Mouse (Mus musculus) heart, embryonic 14.5 days (tissue): ENCODE data around the gene Aurkaip1. TPM values are rescaled to one million over a fixed set of nuclear protein-coding genes. Genes with fewer than 3 reads are reported as not detected.
A peak's percentile ranks its signal among the peaks of the same experiment; 100 is the strongest.

Experiments
- ATAC-seq: fragments of 200-750 bp; cut with Nextera tagmentation; 2 replicates; pipeline ENCODE4 v1.8.0; 2017; ENCODE audit warnings: low read depth, moderate TSS enrichment; ENCODE audit not compliant: insufficient number of reproducible peaks, insufficient read depth, low FRiP score
- H3K27ac ChIP-seq, 2 experiments: fragments of 200-500 bp in 1 of 2; fragments of 300-500 bp in 1 of 2; sonication (generic) in 1 of 2; replicated peaks in 1 of 2; 2 replicates each; pipeline ENCODE4 v1.5.1; 2012 to 2014; ENCODE audit warnings: low read depth in 2 of 2, low read length in 2 of 2, control low read depth in 1 of 2, mild to moderate bottlenecking in 1 of 2, mixed read lengths in 1 of 2; ENCODE audit not compliant: control insufficient read depth in 1 of 2, insufficient read depth in 1 of 2
- H3K27me3 ChIP-seq: fragments of 300-500 bp; sonication (generic); 2 replicates; pipeline ENCODE4 v1.6.1; 2014; ENCODE audit warnings: mild to moderate bottlenecking, low read length, control low read depth; ENCODE audit not compliant: control insufficient read depth, insufficient read depth
- H3K36me3 ChIP-seq: fragments of 300-500 bp; sonication (generic); 2 replicates; pipeline ENCODE4 v1.6.1; 2014; ENCODE audit warnings: mild to moderate bottlenecking, control low read depth, low read length, mixed read lengths; ENCODE audit not compliant: control insufficient read depth, insufficient read depth
- H3K4me1 ChIP-seq, 2 experiments: fragments of 200-500 bp in 1 of 2; fragments of 300-500 bp in 1 of 2; sonication (generic) in 1 of 2; 2 replicates each; pipeline ENCODE4 v1.6.1; 2012 to 2014; ENCODE audit warnings: low read length in 2 of 2, control low read depth in 1 of 2, mixed read lengths in 1 of 2; ENCODE audit not compliant: control insufficient read depth in 2 of 2, insufficient read depth in 2 of 2
- H3K4me2 ChIP-seq: fragments of 300-500 bp; sonication (generic); 2 replicates; pipeline ENCODE4 v1.6.1; 2014; ENCODE audit warnings: mild to moderate bottlenecking, low read length
- H3K4me3 ChIP-seq, 2 experiments: fragments of 200-500 bp in 1 of 2; fragments of 300-500 bp in 1 of 2; sonication (generic) in 1 of 2; 2 replicates each; pipeline ENCODE4 v1.5.1; 2012 to 2014; ENCODE audit warnings: low read length in 2 of 2, mild to moderate bottlenecking in 2 of 2, control low read depth in 1 of 2, low read depth in 1 of 2, moderate library complexity in 1 of 2; ENCODE audit not compliant: control insufficient read depth in 1 of 2, insufficient read depth in 1 of 2
- H3K9ac ChIP-seq: fragments of 300-500 bp; sonication (generic); 2 replicates; pipeline ENCODE4 v1.6.1; 2014; ENCODE audit warnings: mild to moderate bottlenecking, low read length
- H3K9me3 ChIP-seq: fragments of 300-500 bp; sonication (generic); 2 replicates; pipeline ENCODE4 v1.6.1; 2016; ENCODE audit warnings: low read length, control low read depth; ENCODE audit not compliant: control insufficient read depth
- WGBS: fragments of 180-500 bp; shearing (Covaris S2); extraction: QIAGEN DNeasy Blood & Tissue Kit; methylation state at CpG from one replicate; pipeline ENCODE4 v1.1.7; 2014; 5-methylcytosine and 5-hydroxymethylcytosine counted together
- microRNA-seq: library from miRNA; unstranded; fragments of <30 nt; microRNA quantifications from one replicate; pipeline ENCODE4, GENCODE M21; 2016
- polyA plus RNA-seq: library from polyadenylated mRNA; unstranded; fragments of >200 nt; fragmentation: Nextera tagmentation; extraction: Ambion mirVana; gene quantifications from 2 replicates; pipeline ENCODE4 v1.2.1, GENCODE M21; 2014

Aurkaip1 gene
- polyA plus RNA-seq, 1 experiment from 2014 or later = 118 TPM

DNA sequence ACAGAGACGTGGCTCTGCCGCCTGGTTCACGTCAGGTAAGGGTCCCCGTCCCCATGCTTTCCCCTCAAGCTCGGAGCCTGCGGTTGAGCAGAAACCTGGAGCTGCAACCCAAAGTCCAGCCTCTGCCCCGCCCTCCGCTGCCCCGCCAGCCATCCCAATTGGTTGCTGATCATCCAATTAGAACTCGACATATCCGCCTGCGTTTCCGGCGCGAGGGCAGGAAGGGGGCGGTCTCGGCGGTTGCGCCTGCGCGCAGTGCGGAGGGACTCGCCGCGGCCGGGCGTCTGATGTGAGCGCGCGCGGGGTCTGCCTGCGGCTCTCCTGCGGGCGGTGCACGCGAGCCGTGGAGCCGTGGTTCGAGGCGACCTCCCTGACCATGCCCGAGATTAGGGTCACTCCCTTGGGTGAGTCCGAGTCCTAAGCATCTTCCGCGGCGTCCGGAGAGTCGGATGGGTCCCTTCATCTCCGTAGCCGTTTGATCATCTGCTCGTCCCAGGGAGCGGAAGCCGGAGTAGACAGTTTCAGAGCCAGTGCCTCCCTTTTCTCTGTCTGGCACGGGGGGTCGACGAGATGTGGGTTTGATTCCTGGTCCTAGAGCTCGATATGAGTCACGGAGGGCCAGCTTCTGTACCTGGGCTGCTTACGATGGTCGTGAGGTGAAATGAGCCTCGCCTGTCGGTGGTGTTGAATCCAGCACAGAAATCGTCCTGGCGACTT is 38.4 kb downstream of the Aurkaip1 start, which contains the start of the genes Cptp and Ints11:
Gene Cptp, minus strand, starts transcription at position 124 of the 717 bp plus-strand sequence.
Gene Ints11, plus strand, starts transcription at position 230 of the 717 bp plus-strand sequence.
- Histone ChIP-seq H3K36me3 (peaks cover 49% of the 10 kb centered on the region), H3K4me1 (peaks cover 7 to 8% of the 10 kb centered on the region in 2 experiments; a peak in 3 of 4 replicates), H3K4me2 (peak within 1 kb of the TSS; percentile 98), H3K27ac (peak within 1 kb of the TSS; percentile 42 to 69), H3K27me3 (no peaks in the 10 kb centered on the region), H3K9ac (peak within 1 kb of the TSS; percentile 87), H3K4me3 (peak within 1 kb of the TSS; percentile 83 to 85), H3K9me3 (no peaks in the 10 kb centered on the region)
- peak; percentile 94 for ATAC-seq
- WGBS = under 1% methylated on average over 63 of the region's 63 CpGs

DNA sequence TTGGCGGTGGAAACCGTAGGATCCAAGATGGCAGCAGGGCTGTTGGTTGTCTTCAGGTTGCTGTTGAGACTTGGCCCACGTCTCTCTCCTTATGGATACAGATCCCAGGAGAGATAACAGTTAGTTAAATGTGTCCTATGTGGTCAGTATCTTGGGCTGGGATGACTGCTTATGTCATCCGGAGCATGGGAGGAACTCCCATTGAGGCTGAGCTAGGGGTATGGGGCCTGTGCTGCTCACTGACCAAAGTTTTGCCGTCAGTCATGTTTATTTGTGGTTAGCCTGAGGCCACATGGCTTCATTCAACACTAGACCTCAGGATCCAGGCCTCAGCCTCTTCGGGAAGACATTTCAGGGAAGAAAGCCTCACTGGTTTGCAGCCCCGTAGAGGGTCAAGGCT is 40.3 kb downstream of the Aurkaip1 start:
- no peak overlapping the region for H3K4me2 ChIP-seq
- H3K36me3 ChIP-seq = peaks cover 49% of the 10 kb centered on the region
- WGBS = 90% methylated on average over 7 of the region's 7 CpGs

More for the DNA sequence above, 40.3 kb downstream of the Aurkaip1 start:
- no peak overlapping the region for H3K4me3 ChIP-seq
- H3K27ac ChIP-seq = no peak overlapping the region
- H3K9ac ChIP-seq = no peak overlapping the region
- ATAC-seq = no peak
- H3K27me3 ChIP-seq = no peaks in the 10 kb centered on the region
- peaks cover 7 to 8% of the 10 kb centered on the region in 2 experiments; a peak in 3 of 4 replicates for H3K4me1 ChIP-seq
- no peaks in the 10 kb centered on the region for H3K9me3 ChIP-seq

Small RNA genes lying within 50 kb of the gene (microRNA-seq; reads per million reads assigned to microRNA genes)
- gene Gm27743 = not detected

Other genes starting within 250 kb of the Aurkaip1 start
- gene Slc35e2, start 229.9 kb upstream of the Aurkaip1 start, polyA plus RNA-seq = 7.7 and 8.5 TPM in 2 replicates
- gene Cdk11b, start 206.4 kb upstream of the Aurkaip1 start, polyA plus RNA-seq = 33.5 and 36.7 TPM in 2 replicates
- gene Gm10563, start 185.9 kb upstream of the Aurkaip1 start, polyA plus RNA-seq = not detected in 2 replicates
- 63.1 and 67.1 TPM in 2 replicates for gene Mmp23, start 177.9 kb upstream of the Aurkaip1 start, polyA plus RNA-seq
- gene Mib2, start 162.1 kb upstream of the Aurkaip1 start, polyA plus RNA-seq = 12.5 and 15.3 TPM in 2 replicates
- 1.9 and 2.4 TPM in 2 replicates for gene Fndc10, start 136.9 kb upstream of the Aurkaip1 start, polyA plus RNA-seq
- 113 and 115 TPM in 2 replicates for gene Ssu72, start 126.5 kb upstream of the Aurkaip1 start, polyA plus RNA-seq
- 0.23 and 0.28 TPM in 2 replicates for gene Tmem240, start 96.5 kb upstream of the Aurkaip1 start, polyA plus RNA-seq
- 89.0 and 95.2 TPM in 2 replicates for gene Atad3a, start 70.2 kb upstream of the Aurkaip1 start, polyA plus RNA-seq
- gene Vwa1, start 56.6 kb upstream of the Aurkaip1 start, polyA plus RNA-seq = 4.5 and 4.9 TPM in 2 replicates
- 2.4 and 2.5 TPM in 2 replicates for gene Tmem88b, start 45.4 kb upstream of the Aurkaip1 start, polyA plus RNA-seq
- not detected in 2 replicates for gene Ankrd65, start 40.8 kb upstream of the Aurkaip1 start, polyA plus RNA-seq
- gene Mrpl20, start 28.4 kb upstream of the Aurkaip1 start, polyA plus RNA-seq = 146 and 160 TPM in 2 replicates
- gene Ccnl2, start 18.8 kb upstream of the Aurkaip1 start, polyA plus RNA-seq = 120 and 126 TPM in 2 replicates
- 55.5 and 75.6 TPM in 2 replicates for gene Mxra8, start 8.4 kb downstream of the Aurkaip1 start, polyA plus RNA-seq
- gene Dvl1, start 16.1 kb downstream of the Aurkaip1 start, polyA plus RNA-seq = 9.1 and 10.9 TPM in 2 replicates
- gene Tas1r3, start 32.1 kb downstream of the Aurkaip1 start, polyA plus RNA-seq = 0.09 and 0.12 TPM in 2 replicates
- gene Cptp, start 38.2 kb downstream of the Aurkaip1 start, polyA plus RNA-seq = 10.9 and 11.0 TPM in 2 replicates
- 36.0 and 38.5 TPM in 2 replicates for gene Ints11, start 38.3 kb downstream of the Aurkaip1 start, polyA plus RNA-seq
- gene Pusl1, start 60.5 kb downstream of the Aurkaip1 start, polyA plus RNA-seq = 28.0 and 30.0 TPM in 2 replicates
- 9.0 and 9.4 TPM in 2 replicates for gene Acap3, start 60.5 kb downstream of the Aurkaip1 start, polyA plus RNA-seq
- 75.5 and 98.6 TPM in 2 replicates for gene Ube2j2, start 112.6 kb downstream of the Aurkaip1 start, polyA plus RNA-seq
- gene C1qtnf12, start 131.0 kb downstream of the Aurkaip1 start, polyA plus RNA-seq = 26.8 and 29.2 TPM in 2 replicates
- 8.9 and 11.5 TPM in 2 replicates for gene B3galt6, start 161.4 kb downstream of the Aurkaip1 start, polyA plus RNA-seq
- gene Sdf4, start 161.6 kb downstream of the Aurkaip1 start, polyA plus RNA-seq = 133 and 137 TPM in 2 replicates
- gene Tnfrsf4, start 182.6 kb downstream of the Aurkaip1 start, polyA plus RNA-seq = 0.51 and 0.57 TPM in 2 replicates
- 2.2 and 2.3 TPM in 2 replicates for gene Tnfrsf18, start 194.9 kb downstream of the Aurkaip1 start, polyA plus RNA-seq
- 0.11 and 0.26 TPM in 2 replicates for gene Ttll10, start 228.1 kb downstream of the Aurkaip1 start, polyA plus RNA-seq